Mouse (Mus musculus) skeletal muscle tissue, adult 2 months (tissue): ENCODE results near the gene Cnot1.

Source experiments
- DNase-seq: peaks from one replicate; pipeline ENCODE4 v3.0.0-alpha.2; 2012; ENCODE audit warnings: low read depth, low spot score

Cnot1 gene

DNA sequence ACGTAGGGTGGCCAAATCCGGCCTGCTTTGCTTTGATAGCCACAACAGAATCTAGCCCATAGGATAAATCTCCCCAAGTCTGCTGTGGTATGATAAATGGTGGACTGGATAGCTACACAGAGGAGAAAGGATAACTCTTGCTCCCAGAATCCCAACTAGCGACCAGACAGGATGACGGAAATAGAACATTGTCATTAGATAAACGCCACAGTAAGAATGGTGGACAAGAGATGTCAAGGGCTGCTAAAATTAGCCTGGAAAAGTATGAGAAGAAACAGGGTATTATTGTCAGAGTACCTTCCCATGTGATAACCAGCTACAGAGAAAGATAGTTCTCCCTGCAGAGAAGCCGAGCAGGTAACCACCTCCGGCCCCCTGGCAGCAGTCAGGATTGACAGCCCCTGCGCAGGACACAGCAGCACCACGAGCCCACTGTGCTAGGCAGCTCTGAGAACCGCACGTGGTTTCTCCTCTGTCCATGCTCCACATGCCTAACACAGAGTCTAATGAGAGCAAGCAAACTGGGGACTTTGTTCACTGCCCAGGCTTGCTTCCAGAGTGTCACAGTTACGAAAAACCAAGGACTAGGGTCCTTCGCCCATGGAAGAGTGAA lies 116.2 kb downstream of the Cnot1 start:
- DNase-seq, result no peak

GRCm38 (mm10) chr8:95688073-95688672 lies 119.1 kb downstream of the Cnot1 start:
- no peak for DNase-seq

DNA sequence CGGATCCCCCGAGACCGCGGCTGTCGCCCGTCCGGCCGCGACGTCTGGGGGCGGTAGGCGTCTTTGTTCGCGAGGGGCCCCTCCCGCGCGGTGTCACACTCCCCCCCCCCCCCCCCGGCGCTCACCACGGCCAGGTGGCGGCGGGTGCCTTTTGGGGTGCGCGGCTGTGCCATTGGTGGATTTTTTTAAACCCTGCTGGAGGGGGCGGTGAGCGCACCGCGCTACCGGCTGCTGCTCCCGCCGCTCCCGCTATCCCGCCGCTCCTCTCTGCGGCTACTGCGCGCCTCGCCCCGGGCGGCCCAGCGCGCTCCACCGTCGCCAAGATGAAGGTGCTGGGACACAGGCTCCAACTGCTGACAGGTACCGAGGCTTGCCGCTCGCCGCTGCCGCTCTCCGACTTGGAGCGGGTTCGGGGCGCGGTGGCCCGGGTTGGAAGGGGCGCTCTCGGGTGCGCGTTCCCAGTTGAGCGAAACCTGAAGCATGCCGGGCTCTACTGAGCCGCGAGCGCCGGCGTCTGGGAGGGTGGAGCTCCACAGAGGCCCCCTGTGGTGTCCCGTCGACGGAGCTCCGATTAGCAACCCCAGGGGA lies 129.1 kb downstream of the Cnot1 start:
- no peak for DNase-seq

DNA sequence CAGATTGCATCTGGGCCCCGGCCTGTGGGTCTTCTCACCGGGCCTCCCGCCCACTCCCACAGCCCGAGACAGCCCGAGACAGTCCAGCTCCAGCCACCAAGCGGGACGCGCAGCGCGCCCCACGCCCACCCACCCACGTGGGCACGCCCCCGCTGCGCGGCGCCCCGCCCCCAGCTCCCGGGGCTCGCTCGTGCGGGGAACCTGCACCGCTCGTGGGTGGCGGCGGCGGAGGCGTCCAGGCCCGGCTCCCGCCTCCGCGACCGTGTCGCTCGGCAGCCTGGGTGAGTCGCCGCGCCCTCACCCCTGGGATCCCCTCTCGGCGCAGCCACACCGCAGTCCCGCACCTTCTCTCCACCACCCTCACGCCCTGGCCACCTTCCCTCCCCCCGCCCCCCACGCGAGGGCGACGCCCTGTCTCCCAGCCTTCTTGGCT lies 129.7 kb downstream of the Cnot1 start:
- DNase-seq, result no peak

- DNase-seq, result no peak
These were observed 130.6 kb downstream of the Cnot1 start, which contains the start of gene Ndrg4 for GRCm38 (mm10) chr8:95676631-95677030. TSS of gene Ndrg4 (plus strand) at chr8:95676980.

- no peak for DNase-seq
These were observed 134.5 kb downstream of the Cnot1 start for GRCm38 (mm10) chr8:95672811-95673210.

DNA sequence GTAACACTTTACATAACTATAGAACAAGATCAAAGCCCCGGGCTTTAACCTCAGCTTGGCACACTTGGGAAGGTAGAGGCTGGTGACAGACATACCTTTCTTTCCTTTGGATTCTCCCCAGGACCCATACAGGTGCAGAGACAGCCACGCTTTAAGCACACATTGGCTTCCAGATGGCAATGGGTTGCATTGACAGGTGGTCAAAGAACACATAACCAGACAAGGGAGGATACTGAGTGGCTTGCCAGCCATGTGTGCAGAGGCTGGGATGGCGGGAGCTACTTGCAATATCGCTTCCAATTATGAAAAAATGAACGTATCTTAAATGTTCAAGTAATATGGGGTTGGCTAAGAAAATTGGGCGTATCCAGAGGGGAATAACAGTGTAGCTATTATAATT lies 135.4 kb downstream of the Cnot1 start:
- no peak for DNase-seq

- DNase-seq, result no peak
These were observed 137.3 kb downstream of the Cnot1 start for GRCm38 (mm10) chr8:95669967-95670366.
